Mouse (Mus musculus): Measurements from ENCODE around the gene Mtcl1. TPM values are rescaled to one million over a fixed set of nuclear protein-coding genes. Genes with fewer than 3 reads are reported as not detected.

The Mtcl1 gene
- polyA plus RNA-seq (2017; shearing (Covaris generic)) = not detected

GRCm38 (mm10) chr17:66449460-66450341 is at the start of gene Mtcl1:
TSS of gene Mtcl1 (minus strand) at chr17:66449750.

Other genes with a start within 250 kb of the Mtcl1 start
- gene Rab12, start 70.0 kb upstream of the Mtcl1 start, polyA plus RNA-seq (2017; shearing (Covaris generic)) = 4.0 TPM
- not detected for gene Themis3, start 144.9 kb upstream of the Mtcl1 start, polyA plus RNA-seq (2017; shearing (Covaris generic))

All from CD4-positive, CD25-positive, alpha-beta regulatory T cell, adult 9 weeks (primary cell).